Mouse (Mus musculus) cortical plate, adult 2 months (tissue): ENCODE measurements around the gene Dip2a. TPM values are rescaled to one million over a fixed set of nuclear protein-coding genes. Genes with fewer than 3 reads are reported as not detected.

ENCODE experiments used
- H3K27ac ChIP-seq: fragments of 200-500 bp; 2 replicates; pipeline ENCODE4 v1.5.1; 2012; ENCODE audit warnings: low read length, control low read depth, inconsistent platforms; ENCODE audit not compliant: insufficient read depth
- H3K4me1 ChIP-seq: fragments of 200-500 bp; 2 replicates; pipeline ENCODE4 v1.6.1; 2011; ENCODE audit warnings: low read length; ENCODE audit not compliant: control insufficient read depth, insufficient read depth
- H3K4me3 ChIP-seq: fragments of 200-500 bp; 2 replicates; pipeline ENCODE4 v1.5.1; 2011; ENCODE audit warnings: mild to moderate bottlenecking, low read length, control low read depth; ENCODE audit not compliant: insufficient read depth
- CTCF ChIP-seq: fragments of 200-500 bp; IDR thresholded peaks from 2 replicates; pipeline ENCODE4 v1.5.1; 2011; ENCODE audit warnings: mild to moderate bottlenecking, control low read depth, low read length; ENCODE audit not compliant: insufficient read depth; ENCODE audit errors: extremely low read depth
- POLR2A ChIP-seq: fragments of 200-500 bp; IDR thresholded peaks from 2 replicates; pipeline ENCODE4 v1.6.1; 2011; ENCODE audit warnings: mild to moderate bottlenecking, low read length, control low read depth; ENCODE audit not compliant: insufficient read depth; ENCODE audit errors: extremely low read depth
- polyA plus RNA-seq: library from polyadenylated mRNA; depleted of rRNA; stranded (reverse); fragments of >200 nt; gene quantifications from 2 replicates; pipeline ENCODE4 v1.2.3, GENCODE M21; 2012

Dip2a gene
- polyA plus RNA-seq, 1 experiment = 49.2 TPM

DNA sequence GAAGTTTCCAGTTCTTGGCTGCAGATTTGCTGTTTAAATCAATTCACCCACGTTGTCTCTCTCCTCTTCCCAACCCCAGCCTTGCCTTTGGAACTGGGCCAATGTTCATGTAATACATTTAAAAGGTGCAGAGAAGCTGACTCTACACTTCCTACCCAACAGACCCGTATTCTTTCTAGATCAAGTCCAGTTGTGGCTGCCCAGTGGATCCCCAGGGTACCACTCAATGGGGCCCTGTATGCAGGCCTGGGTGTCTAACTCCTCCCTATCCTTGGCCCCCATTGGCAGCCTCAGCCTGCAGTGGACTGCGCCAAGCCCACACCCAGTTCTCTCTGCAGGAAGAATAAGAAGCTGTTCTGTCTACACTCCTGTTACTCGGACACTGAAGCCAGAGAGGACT, 91.6 kb downstream of the Dip2a start, which contains the start of gene S100b:
TSS of gene S100b (plus strand) at position 318 of the 400 bp plus-strand sequence.
- peaks cover 6% of the 10 kb centered on the region; the same call in 1 of the 2 replicates for H3K4me1 ChIP-seq
- H3K27ac ChIP-seq = no peak within 1 kb of the TSS
- peak within 1 kb of the TSS; percentile 28 for H3K4me3 ChIP-seq
- TF ChIP-seq CTCF (no peak), POLR2A (peak; percentile 57)

DNA sequence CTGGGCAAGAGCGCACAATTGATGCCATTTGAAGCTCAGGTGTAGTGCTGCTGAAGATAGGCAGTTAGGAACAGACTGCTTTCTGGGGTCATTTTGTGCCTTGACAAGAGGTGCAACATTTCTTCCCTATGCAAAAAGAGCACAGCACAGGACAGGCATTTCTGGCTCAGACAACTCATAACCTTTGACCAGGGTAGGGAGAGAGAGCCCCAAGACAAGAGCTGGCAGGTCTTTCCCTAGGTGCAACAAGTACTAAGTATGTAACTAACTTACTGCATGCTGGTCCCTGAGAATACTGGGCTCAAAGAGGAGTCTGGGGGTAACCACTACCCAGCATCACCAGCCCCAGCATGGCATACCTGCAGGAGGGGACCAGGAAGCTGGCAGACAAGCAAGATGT, 92.0 kb downstream of the Dip2a start:
- Histone ChIP-seq H3K4me3 (no peak overlapping the region), H3K27ac (no peak overlapping the region), H3K4me1 (peaks cover 6% of the 10 kb centered on the region; the same call in 1 of the 2 replicates)
- TF ChIP-seq POLR2A (no peak), CTCF (no peak)

DNA sequence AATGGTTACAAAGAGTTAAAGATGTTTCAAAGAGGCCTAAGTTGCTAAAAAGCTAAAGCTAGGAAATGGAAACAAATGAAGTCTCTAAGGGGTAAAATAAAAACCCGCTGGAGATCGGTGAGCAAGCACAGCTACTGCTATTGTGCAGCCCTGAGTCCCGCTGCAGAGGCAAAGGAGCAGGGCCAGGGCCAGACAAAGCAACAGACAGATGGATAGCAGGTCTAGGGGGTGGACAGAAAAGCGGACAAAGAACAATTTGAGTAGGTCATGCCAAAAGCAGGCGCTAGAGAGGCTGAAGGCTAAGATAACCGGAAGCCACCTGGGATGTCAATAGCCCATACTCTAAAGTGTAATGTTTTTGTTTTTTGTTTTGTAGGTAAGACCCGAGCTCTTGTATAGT, 94.2 kb downstream of the Dip2a start:
- H3K27ac ChIP-seq = no peak overlapping the region
- H3K4me1 ChIP-seq = peaks cover 4% of the 10 kb centered on the region; the same call in 1 of the 2 replicates
- H3K4me3 ChIP-seq = no peak overlapping the region
- TF ChIP-seq POLR2A (no peak), CTCF (no peak)

DNA sequence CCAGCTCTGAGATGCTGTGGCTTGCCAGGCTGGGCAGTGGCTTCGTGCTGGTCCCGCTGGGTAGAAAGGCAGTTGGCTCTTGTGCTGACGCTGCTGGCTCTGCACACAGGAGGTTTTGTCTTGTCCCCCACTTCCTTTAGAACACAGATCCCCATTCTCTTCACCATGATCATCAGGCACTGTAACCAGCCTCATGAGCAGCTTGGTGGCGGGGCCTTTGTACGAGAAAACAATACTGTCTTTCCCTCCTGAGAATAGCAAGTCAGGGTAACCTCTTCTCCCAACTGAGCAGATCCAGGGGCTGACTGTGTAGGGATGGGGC, 96.5 kb downstream of the Dip2a start:
- H3K4me3 ChIP-seq = no peak overlapping the region
- H3K4me1 ChIP-seq = peaks cover 4% of the 10 kb centered on the region; the same call in 1 of the 2 replicates
- H3K27ac ChIP-seq = no peak overlapping the region
- TF ChIP-seq CTCF = no peak
- TF ChIP-seq POLR2A = no peak

DNA sequence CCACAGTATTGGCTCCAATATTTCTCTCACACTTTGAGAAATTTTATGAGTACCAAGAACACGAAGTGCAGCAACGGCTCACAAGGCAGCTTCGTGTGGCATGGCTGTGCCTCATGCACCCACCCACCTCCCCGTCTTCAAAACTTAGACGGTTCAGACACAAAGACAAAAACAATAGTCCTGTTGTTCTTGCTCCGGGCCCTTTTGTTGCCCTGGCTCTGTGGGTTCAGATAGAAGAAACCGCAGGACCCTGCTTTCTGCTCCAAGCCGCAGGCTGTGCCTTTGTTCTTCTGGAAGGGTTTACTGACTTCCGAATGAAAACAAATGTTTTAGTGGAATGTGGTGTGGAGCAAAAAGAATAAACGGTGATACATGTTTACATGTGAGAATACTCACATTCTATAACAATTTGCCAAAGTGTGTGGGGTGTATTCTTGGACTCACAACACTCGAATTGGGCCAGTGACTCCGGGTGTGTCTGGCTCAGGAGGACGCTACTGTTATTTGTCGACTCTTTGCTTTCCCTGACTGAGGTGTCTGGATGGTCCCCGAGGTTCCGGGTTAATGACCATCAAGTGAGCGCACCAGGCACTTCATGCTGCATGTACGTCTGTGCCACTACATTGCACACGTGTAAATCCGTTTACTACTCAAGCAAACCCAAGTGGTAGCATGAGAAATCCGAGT, 97.0 kb downstream of the Dip2a start:
- no peak for TF ChIP-seq POLR2A
- no peak for TF ChIP-seq CTCF
- H3K27ac ChIP-seq = no peak overlapping the region
- peaks cover 3% of the 10 kb centered on the region; the same call in 1 of the 2 replicates for H3K4me1 ChIP-seq
- no peak overlapping the region for H3K4me3 ChIP-seq

DNA sequence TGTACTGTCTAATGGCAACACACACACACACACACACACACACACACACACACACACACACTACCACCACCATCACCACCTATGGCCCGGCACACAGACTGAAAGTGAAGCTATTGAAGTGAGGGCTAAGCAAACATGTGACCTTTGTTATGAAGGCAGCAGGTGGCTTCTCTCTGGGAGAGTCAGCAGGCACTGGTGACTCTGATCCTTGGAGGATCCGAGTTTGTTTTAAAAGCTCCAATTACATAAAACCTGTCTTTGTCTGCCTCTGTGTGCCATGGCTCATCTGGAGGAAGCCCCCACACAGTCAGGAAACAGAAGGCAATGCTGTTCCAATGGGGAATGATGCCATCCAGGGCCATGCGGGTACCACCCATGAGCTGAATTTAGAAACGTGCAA, 98.5 kb downstream of the Dip2a start:
- no peak for TF ChIP-seq POLR2A
- no peak for TF ChIP-seq CTCF
- H3K27ac ChIP-seq = no peak overlapping the region
- H3K4me1 ChIP-seq = no peaks in the 10 kb centered on the region
- H3K4me3 ChIP-seq = no peak overlapping the region

DNA sequence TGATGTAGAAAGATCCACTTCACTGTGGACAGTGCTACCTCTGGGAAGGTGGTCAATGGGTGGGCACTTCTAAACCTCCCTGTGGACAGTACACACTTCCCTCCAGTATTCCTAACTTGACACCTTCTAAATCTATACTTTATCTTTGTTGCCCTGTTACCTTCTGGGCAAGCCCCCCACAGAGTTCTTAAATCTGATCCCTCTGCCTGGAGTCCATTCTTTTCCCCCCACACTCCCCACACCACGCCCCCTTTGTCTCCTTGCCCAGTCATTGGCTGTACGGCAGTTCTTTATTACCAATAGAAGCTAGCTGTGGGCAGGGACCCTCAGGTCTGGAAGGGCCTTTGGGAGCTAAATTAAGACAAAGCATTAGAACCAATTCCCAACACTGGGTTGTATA, 100.0 kb downstream of the Dip2a start:
- Histone ChIP-seq H3K27ac (no peak overlapping the region), H3K4me1 (no peaks in the 10 kb centered on the region), H3K4me3 (no peak overlapping the region)
- TF ChIP-seq CTCF (no peak), POLR2A (no peak)

DNA sequence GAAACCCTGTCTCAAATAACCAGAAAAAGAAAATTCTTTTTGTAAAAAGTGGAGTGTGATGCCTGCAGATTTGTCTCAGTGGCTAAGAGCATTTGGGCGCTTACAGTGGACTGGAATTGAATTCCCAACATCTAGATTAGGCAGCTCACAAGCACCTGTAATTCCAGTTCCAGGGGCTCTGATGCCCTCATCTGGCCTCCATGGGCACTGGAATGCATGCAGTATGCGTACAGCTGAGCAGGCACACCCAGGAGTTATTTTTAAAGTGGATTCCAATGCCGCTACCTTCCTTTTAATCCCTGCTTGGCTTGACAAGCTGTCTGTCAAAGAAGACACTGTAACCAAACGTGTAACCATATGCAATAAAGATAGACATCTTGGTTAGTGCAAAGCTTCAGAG, 105.7 kb downstream of the Dip2a start:
- Histone ChIP-seq H3K4me1 (peaks cover 3% of the 10 kb centered on the region; the same call in 1 of the 2 replicates), H3K27ac (no peak overlapping the region), H3K4me3 (no peak overlapping the region)
- TF ChIP-seq POLR2A = no peak
- TF ChIP-seq CTCF = no peak

DNA sequence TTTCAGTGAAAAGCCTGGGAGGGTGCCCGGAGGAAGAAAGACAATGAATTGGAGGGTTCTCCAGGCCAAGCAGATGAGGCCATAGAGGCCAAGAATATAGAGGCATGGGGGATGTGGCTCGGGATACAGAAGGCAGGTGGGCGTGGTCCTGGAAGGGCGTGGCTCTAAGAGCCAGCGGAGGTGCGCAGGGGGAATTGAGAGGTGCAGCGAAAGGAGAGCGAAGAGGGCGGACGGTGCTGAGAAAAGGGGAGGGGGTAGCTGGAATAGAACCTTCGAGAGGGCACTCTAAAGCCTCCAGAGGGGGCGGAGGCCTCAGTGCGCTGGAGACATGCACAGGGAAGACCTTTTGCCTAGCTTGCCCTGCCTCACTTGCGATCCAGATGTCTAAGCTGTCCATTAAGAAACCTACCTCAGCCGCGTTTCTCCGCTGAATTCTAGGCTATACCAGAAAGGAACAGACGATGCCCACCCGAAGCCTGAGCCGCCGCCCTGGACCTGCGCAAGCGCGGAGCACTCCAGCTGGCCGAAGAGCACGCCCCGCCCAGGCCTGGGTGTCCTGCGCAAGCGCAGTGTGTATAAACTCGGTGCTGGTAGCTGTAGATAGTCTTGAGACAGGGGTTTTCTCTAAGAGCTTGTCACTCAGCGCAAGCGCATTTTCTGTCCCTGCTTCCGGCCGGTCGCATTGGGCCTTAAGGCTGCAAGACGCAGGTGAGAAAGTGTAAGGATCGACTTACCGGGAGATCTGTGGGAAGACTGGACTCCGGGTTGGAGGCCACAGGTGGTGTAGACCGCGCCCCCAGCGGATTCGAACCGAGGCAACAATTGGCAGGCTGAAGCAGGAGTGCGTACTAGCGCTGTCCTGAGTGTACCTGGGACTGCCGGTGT, 107.5 kb downstream of the Dip2a start, which contains the start of gene Prmt2:
TSS of gene Prmt2 (minus strand) at position 525 of the 885 bp plus-strand sequence.
- TF ChIP-seq POLR2A (peak; percentile 81; the same call in 1 of the 2 replicates), CTCF (no peak)
- Histone ChIP-seq H3K27ac (peak within 1 kb of the TSS; percentile 37; the same call in 1 of the 2 replicates), H3K4me1 (peaks cover 3% of the 10 kb centered on the region; the same call in 1 of the 2 replicates), H3K4me3 (peak within 1 kb of the TSS; percentile 92)

DNA sequence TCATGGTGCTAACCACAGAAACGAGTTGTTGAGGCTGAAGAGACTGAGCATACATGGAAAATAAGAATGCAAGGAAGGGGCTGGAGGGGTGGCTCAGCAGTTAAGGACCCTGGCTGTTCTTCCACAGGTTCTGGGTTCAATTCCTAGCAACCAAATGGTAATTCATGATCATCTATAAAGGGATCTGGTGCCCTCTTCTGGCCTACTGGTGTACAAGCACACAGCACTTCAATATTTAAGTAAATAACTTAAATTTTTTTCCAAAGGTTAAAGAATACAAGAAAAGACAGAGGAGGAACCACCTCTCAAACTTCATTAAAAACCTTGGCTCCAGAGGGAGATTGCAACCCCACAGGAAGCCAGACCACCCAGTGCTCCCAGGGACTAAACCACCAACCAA, 115.5 kb downstream of the Dip2a start:
- TF ChIP-seq CTCF (no peak), POLR2A (no peak)
- Histone ChIP-seq H3K4me3 (no peak overlapping the region), H3K27ac (no peak overlapping the region), H3K4me1 (no peaks in the 10 kb centered on the region)
